Mouse (Mus musculus) midbrain, embryonic 15.5 days (tissue): ENCODE data around the gene Mob3a. TPM values are rescaled to one million over a fixed set of nuclear protein-coding genes. Genes with fewer than 3 reads are reported as not detected.
A peak's percentile ranks its signal among the peaks of the same experiment; 100 is the strongest.

ENCODE experiments used
- ATAC-seq: fragments of 200-750 bp; cut with Nextera tagmentation; replicated peaks from 2 replicates; pipeline ENCODE4 v1.8.0; 2017; ENCODE audit warnings: moderate TSS enrichment
- H3K27ac ChIP-seq: fragments of 300-500 bp; sonication (generic); 2 replicates; pipeline ENCODE4 v1.5.1; 2015; ENCODE audit warnings: mild to moderate bottlenecking, inconsistent platforms
- H3K27me3 ChIP-seq: fragments of 300-500 bp; sonication (generic); replicated peaks from 2 replicates; pipeline ENCODE4 v1.6.1; 2015; ENCODE audit warnings: inconsistent platforms
- H3K36me3 ChIP-seq: fragments of 300-500 bp; sonication (generic); replicated peaks from 2 replicates; pipeline ENCODE4 v1.6.1; 2015; ENCODE audit warnings: inconsistent platforms
- H3K4me1 ChIP-seq: fragments of 300-500 bp; sonication (generic); 2 replicates; pipeline ENCODE4 v1.6.1; 2015; ENCODE audit warnings: inconsistent platforms
- H3K4me2 ChIP-seq: fragments of 300-500 bp; sonication (generic); 2 replicates; pipeline ENCODE4 v1.6.1; 2015; ENCODE audit warnings: inconsistent platforms, mild to moderate bottlenecking, moderate library complexity
- H3K4me3 ChIP-seq: fragments of 300-500 bp; sonication (generic); 2 replicates; pipeline ENCODE4 v1.5.1; 2015; ENCODE audit warnings: mild to moderate bottlenecking, inconsistent platforms
- H3K9ac ChIP-seq: fragments of 300-500 bp; sonication (generic); 2 replicates; pipeline ENCODE4 v1.6.1; 2015; ENCODE audit warnings: mild to moderate bottlenecking, inconsistent platforms
- H3K9me3 ChIP-seq: fragments of 300-500 bp; sonication (generic); 2 replicates; pipeline ENCODE4 v1.6.1; 2016; ENCODE audit warnings: inconsistent platforms
- WGBS: fragments of 180-500 bp; shearing (Covaris S2); methylation state at CpG from one replicate; pipeline ENCODE4 v1.1.7; 2015; ENCODE audit warnings: mixed read lengths; 5-methylcytosine and 5-hydroxymethylcytosine counted together
- polyA plus RNA-seq: library from polyadenylated mRNA; unstranded; fragments of >200 nt; fragmentation: Nextera tagmentation; extraction: Ambion mirVana; gene quantifications from 2 replicates; pipeline ENCODE4 v1.2.1, GENCODE M21; 2015

The Mob3a gene
- polyA plus RNA-seq, 1 experiment from 2014 or later, result 63.4 TPM

DNA sequence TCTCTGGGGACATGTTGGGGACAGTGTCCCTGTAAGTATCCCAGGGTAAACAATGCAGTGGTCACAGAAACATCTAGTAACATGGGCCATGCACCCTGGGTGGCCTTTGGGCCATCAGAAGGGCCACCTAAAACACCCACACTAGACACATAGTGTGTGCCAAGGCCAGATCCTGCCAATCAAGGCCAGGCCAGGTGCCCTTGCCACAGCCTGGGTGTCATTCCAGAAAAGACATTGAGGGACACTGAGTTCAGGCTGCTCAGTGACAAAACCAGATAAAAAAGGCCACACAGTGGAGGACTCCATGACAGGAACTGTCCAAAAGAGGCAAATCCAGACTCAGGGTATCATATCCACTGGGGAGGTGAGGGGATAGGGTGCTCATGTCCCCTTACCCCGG lies 18.1 kb downstream of the Mob3a start:
- no peak overlapping the region for H3K4me2 ChIP-seq
- no peak overlapping the region for H3K9ac ChIP-seq
- no peaks in the 10 kb centered on the region for H3K9me3 ChIP-seq
- ATAC-seq, result no peak
- H3K4me3 ChIP-seq, result no peak overlapping the region
- no peaks in the 10 kb centered on the region for H3K27me3 ChIP-seq
- H3K36me3 ChIP-seq, result peaks cover 27% of the 10 kb centered on the region
- H3K4me1 ChIP-seq, result no peaks in the 10 kb centered on the region
- 96% methylated on average over 1 of the region's 1 CpGs for WGBS
- H3K27ac ChIP-seq, result no peak overlapping the region

DNA sequence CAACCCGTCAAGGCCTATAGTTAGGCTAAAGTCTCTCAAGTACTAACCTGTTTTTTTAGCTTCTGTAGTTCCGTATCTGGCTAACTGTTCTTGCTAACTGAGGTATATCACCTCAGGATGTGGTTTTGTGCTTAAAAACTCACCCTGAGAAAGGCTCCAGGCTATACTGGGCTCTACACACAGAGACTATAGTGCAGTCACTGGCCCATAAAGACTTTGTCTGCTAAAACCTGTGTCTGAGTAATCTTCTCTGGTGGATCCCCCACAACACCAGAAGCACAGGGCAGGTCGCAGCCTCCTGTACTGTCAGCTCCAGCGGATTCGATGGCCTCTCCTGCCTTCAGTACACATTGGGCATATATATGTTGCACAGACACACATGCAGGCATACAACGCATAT lies 19.8 kb downstream of the Mob3a start:
- peaks cover 21% of the 10 kb centered on the region for H3K36me3 ChIP-seq
- WGBS, result 95% methylated on average over 6 of the region's 6 CpGs
- no peaks in the 10 kb centered on the region for H3K27me3 ChIP-seq
- H3K27ac ChIP-seq, result no peak overlapping the region
- no peak overlapping the region for H3K9ac ChIP-seq
- ATAC-seq, result no peak
- no peak overlapping the region for H3K4me2 ChIP-seq
- no peaks in the 10 kb centered on the region for H3K9me3 ChIP-seq
- no peak overlapping the region for H3K4me3 ChIP-seq
- peaks cover 16% of the 10 kb centered on the region for H3K4me1 ChIP-seq

DNA sequence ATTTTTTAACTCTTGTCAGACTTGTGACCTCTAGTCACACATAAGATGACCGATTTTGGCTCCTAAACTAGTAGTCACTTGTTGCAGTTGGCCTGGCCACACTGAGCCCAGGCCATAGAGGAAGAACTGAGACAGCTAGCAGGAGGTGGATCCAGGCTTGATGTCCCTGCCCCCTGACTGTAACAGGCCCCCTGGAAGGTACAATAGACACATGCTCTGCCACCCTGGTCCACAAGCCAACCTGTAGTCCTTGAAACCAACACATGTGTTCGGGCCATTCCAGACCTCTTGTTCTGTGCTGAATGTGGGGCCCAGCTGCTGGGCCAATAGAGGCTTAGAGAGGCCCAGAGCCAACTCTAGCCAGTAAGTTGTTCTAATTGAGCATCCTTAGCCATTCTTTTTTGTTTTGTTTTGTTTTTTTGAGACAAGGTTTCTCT lies 21.5 kb downstream of the Mob3a start:
- no peaks in the 10 kb centered on the region for H3K27me3 ChIP-seq
- no peak overlapping the region for H3K4me3 ChIP-seq
- peaks cover 4% of the 10 kb centered on the region; the same call in 1 of the 2 replicates for H3K36me3 ChIP-seq
- WGBS, result 72% methylated on average over 2 of the region's 2 CpGs
- H3K9me3 ChIP-seq, result no peaks in the 10 kb centered on the region
- peaks cover 22% of the 10 kb centered on the region for H3K4me1 ChIP-seq
- ATAC-seq, result no peak
- no peak overlapping the region for H3K4me2 ChIP-seq
- H3K27ac ChIP-seq, result no peak overlapping the region
- H3K9ac ChIP-seq, result no peak overlapping the region

DNA sequence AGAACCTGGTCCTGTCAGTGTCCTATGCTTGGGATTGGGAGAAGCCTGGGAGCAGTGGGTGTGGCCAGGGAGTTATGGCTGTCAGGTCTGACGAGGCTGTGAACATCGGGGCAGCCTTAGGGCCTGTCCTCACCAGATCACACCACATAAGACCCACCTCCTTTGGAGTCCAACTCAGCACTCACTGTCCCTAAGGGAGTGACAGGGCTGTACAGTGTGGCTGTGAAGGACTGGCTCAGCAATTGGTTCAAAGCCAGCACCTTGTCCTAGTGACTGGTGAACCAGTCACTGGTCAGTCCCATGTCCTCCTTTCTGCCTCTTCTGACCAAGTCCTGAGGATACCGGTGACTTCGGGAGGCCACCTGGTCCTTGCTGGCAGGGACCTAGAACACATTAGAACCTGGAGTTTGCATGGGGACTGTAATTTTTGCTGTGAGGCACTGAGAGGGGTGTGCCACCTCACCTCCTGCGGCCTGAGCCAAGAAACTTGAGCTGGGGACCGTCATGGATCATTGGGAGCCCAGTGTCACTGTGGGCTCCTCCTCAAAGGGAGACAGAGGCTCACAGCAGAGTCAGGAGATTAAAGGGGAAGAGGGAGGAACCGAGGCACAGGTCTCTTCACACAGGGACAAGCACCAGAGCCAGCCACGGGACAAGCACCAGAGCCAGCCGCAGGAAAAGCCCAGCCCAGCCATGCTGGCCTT lies 22.1 kb downstream of the Mob3a start:
- WGBS, result 59% methylated on average over 9 of the region's 9 CpGs

DNA sequence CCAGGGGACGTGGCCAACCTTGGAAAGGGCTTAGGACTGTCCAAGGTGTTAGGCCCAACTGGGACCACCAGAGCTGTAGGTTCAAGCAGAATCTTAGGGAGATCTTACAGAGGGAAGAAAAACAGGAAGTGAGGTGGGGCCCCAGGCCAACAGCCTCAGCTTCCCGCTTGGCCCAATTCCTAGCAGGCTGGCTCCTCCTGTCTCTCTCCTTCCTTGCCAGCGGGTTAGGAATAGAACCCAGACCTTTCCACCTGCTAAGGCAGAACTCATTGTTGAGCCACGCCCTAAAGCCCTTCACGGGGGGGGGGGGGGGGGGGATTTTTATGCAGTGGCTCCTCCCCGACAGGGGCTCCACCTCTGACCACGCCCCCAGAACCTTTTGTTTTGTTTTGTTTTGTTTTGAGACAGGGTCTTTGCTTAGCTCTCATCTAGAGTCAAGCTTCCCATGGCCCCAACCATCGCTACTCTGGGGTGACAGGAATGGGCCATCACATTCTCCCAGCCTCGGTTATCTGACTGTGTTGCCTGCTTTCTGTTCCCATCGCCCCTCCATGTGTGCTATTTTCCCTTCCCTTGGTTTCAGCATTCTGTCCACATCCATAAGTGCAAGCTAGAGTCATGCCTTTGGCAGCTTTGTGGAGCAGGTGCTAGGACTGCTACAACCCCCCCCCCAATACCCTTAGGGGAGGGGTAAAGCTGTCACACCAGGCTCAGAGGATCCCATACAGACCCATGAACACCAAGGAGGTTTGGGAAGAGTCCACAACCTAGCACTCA lies 23.0 kb downstream of the Mob3a start:
- Histone ChIP-seq H3K9ac (no peak overlapping the region), H3K36me3 (no peaks in the 10 kb centered on the region), H3K9me3 (no peaks in the 10 kb centered on the region), H3K4me3 (no peak overlapping the region), H3K27ac (peak overlapping the region; percentile 96), H3K4me2 (no peak overlapping the region), H3K4me1 (peaks cover 37% of the 10 kb centered on the region), H3K27me3 (no peaks in the 10 kb centered on the region)
- 52% methylated on average over 9 of the region's 10 CpGs for WGBS
- ATAC-seq, result no peak

More for the DNA sequence above, 22.1 kb downstream of the Mob3a start:
- no peaks in the 10 kb centered on the region for H3K27me3 ChIP-seq
- H3K4me2 ChIP-seq, result no peak overlapping the region
- no peaks in the 10 kb centered on the region for H3K9me3 ChIP-seq
- H3K27ac ChIP-seq, result 0 out of 2 replicates have a peak overlapping the region, but pooled peaks have one; percentile 96
- H3K9ac ChIP-seq, result no peak overlapping the region
- no peak for ATAC-seq
- no peaks in the 10 kb centered on the region for H3K36me3 ChIP-seq
- no peak overlapping the region for H3K4me3 ChIP-seq
- H3K4me1 ChIP-seq, result peaks cover 27% of the 10 kb centered on the region

DNA sequence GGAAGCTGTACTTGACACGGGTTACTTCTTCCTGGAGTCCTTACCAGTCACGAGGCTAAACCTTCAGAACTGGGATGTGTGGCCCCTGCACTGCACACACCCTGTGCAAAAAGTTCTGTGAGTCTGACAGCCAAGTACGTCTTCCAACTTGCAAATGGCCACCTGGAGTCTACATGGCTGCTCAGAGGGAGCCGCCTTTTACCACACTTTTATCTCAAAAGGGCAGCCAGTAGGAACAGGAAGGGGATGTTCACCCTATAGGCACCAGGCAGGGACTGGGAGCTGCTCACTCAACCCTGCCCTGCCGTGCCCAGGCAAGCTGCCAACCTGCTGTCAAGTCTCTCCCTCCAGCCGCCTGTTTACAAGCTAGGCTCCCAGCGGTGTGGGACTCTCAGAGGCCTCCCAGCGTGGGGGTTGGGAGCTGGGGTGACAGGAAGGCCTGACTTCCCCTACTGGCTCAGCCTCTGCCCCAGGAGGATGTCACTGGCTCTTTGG lies 23.8 kb downstream of the Mob3a start, which contains the start of gene Mknk2:
Mknk2 (minus strand) TSS at position 171 of the 495 bp plus-strand sequence.
- WGBS, result 26% methylated on average over 8 of the region's 8 CpGs
- Histone ChIP-seq H3K9ac (peak within 1 kb of the TSS; percentile 72), H3K4me2 (peak within 1 kb of the TSS; percentile 82), H3K27ac (peak within 1 kb of the TSS; percentile 96), H3K36me3 (no peaks in the 10 kb centered on the region), H3K4me1 (peaks cover 45% of the 10 kb centered on the region), H3K9me3 (no peaks in the 10 kb centered on the region), H3K27me3 (no peaks in the 10 kb centered on the region), H3K4me3 (peak within 1 kb of the TSS; percentile 94)
- no peak for ATAC-seq

DNA sequence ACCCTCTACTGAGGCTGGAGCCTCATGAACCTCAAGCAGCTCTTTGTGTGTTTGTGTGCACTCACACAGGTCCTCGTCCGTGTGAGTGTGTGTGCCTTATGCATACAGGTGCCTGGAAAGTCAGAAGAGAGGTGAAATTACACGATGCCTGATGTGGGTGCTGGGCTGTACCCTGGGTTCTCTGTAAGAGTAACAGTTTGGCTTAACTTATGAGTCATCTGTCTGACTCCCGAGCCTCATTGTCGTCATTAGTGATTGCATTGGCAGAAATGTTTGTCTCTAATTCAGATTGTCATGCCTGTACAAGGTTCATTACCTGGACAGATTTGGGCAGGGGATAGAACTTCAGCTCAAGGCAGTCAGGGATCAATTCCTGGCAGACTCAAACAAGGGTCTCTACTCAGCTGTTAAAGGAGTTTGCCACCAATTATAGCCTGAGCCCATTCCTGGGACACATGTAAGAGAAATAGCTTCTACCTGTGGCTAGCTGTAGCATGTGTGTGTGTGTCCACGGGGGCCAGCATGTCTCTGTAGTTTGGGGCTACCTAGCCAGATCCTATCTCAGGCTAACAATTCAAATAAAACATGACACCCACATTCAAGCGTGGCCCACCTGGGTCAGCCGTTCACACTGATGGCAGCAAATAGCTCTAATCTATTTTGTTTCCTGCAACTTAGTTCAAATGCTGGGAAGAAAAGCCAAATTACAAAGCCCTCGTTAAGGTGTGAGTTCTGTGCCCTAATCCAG lies 24.5 kb downstream of the Mob3a start:
- peak overlapping the region; percentile 72 for H3K9ac ChIP-seq
- whole genome bisulfite sequencing, result 35% methylated on average over 9 of the region's 9 CpGs
- H3K4me1 ChIP-seq, result peaks cover 52% of the 10 kb centered on the region
- H3K4me3 ChIP-seq, result peak overlapping the region; percentile 94
- H3K27me3 ChIP-seq, result no peaks in the 10 kb centered on the region
- no peaks in the 10 kb centered on the region for H3K36me3 ChIP-seq
- peak overlapping the region; percentile 82 for H3K4me2 ChIP-seq
- no peaks in the 10 kb centered on the region for H3K9me3 ChIP-seq
- peak; percentile 5 for ATAC-seq
- peak overlapping the region; percentile 96 for H3K27ac ChIP-seq

DNA sequence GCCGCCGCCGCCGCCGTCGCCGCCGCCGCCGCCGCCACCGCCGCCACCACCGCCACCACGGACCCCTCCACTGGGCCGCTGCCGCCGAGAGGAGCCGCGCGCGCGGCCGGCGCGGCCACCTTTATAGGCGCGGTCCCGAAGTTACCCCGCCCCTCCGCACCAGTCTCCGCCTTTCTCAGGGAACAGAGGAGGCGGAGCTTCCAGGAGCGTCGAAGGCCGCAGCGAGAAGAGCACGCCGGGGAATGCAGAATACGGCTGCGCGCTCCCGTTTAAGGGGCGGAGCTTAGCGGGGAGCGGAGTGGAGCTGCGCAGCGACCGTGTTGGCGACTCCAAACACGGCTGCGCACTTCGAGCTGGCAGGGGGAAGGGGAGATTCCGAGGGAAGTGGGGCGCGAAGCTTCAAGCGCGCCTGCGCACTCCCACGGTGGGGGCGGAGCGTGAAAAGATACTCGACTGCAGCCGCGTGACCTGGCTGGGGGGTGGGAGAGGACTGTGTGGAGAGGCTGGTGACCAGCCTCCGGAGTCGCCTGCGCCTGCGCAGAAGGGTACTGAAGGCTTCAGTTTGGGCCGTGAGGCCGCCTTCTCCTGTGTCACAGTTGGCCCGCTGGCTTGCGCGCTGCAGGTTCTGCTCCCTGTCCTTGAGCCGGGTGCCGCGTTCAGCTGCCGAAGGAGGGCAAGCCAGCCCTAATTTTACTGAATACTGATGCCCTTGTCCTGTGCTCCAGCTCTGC lies 25.4 kb downstream of the Mob3a start:
- peaks cover 56% of the 10 kb centered on the region for H3K4me1 ChIP-seq
- WGBS, result under 1% methylated on average over 66 of the region's 78 CpGs
- 0 out of 2 replicates have a peak, but pooled peaks cover 3% of the 10 kb centered on the region for H3K36me3 ChIP-seq
- H3K9me3 ChIP-seq, result no peaks in the 10 kb centered on the region
- H3K9ac ChIP-seq, result peak overlapping the region; percentile 93
- H3K27ac ChIP-seq, result peak overlapping the region; percentile 96
- H3K4me3 ChIP-seq, result peak overlapping the region; percentile 94
- H3K27me3 ChIP-seq, result no peaks in the 10 kb centered on the region
- H3K4me2 ChIP-seq, result peak overlapping the region; percentile 82
- peak; percentile 92 for ATAC-seq

DNA sequence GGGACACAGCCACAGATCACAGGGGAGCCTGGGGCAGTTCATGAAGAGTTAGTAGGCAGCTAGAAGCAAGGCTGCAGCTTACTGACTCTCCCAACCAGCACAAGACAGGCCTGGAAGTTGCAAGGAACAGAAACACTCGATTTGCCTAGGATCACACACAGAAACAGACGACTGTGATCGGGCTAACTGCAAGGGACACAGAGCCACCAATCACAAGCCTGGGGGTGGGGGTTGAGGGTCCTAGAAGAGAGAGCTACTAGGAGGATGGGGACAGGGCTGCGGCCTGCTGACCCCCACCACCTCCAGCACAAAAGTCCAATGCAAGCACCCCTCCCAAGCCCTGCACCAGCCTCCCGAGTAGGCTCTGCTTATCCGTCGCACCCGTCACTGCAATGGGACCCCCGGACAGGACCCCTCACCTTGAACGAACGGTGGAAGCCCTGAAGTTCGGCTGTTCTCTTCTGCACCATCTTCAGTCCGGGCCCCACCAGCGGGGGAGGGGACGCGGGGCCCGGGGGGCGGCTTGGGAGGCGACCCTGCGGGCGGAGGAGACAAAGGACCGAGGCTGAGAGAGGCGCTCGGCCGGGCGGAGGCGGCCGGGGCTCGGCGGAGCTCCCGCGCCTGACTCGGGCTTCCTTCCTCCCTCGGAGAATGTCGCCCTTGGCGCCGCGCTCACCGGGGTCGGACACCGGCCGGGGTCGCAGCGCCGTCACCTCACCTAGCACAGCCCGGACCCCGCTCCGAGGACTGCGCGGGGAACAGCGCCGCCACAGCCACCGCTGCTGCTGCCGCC lies 26.2 kb downstream of the Mob3a start:
- Histone ChIP-seq H3K4me2 (peak overlapping the region; percentile 82), H3K4me1 (peaks cover 56% of the 10 kb centered on the region), H3K27me3 (no peaks in the 10 kb centered on the region), H3K9me3 (no peaks in the 10 kb centered on the region), H3K36me3 (peaks cover 5% of the 10 kb centered on the region; the same call in 1 of the 2 replicates), H3K4me3 (peak overlapping the region; percentile 94), H3K9ac (peak overlapping the region; percentile 93), H3K27ac (peak overlapping the region; percentile 96)
- peak; percentile 35 for ATAC-seq
- WGBS, result under 1% methylated on average over 46 of the region's 54 CpGs

DNA sequence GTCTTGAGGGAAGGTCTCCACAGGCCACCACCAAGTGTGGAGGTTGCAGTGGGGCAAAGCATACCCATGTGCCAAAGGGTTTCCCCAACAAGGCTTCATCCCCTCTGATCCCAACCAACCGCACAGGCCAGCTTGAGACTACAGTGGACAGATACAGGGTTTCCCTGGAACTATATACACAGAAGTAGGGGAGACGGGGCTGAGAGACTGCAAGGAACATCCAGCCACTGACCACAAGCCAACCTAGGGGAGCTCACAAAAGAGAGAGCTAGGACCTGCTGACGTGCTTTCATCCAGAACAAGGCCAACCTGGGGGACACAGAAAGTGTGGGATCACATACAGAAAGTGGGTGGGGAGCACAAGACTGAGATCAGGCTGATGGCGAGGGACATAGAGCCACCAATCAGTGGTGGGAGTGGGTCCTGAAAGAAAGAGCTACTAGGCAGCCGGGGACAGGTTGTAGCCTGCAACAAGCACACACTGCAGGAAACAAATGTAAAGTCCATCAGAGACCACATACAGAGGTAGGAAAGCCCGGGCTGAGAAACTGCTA lies 26.8 kb downstream of the Mob3a start:
- Histone ChIP-seq H3K9ac (peak overlapping the region; percentile 93), H3K4me3 (peak overlapping the region; percentile 94), H3K4me2 (peak overlapping the region; percentile 82), H3K27me3 (no peaks in the 10 kb centered on the region), H3K4me1 (peaks cover 56% of the 10 kb centered on the region), H3K36me3 (peaks cover 11% of the 10 kb centered on the region; the same call in 1 of the 2 replicates), H3K9me3 (no peaks in the 10 kb centered on the region), H3K27ac (peak overlapping the region; percentile 96)
- ATAC-seq, result no peak
- WGBS, result 16% methylated on average over 6 of the region's 6 CpGs
